Mouse (Mus musculus): ENCODE measurements around the gene 1700067K01Rik. TPM values are rescaled to one million over a fixed set of nuclear protein-coding genes. Genes with fewer than 3 reads are reported as not detected.
A peak's percentile ranks its signal among the peaks of the same experiment; 100 is the strongest.

The 1700067K01Rik gene
- polyA plus RNA-seq, 1 experiment from 2014 or later, result 1.2 TPM

DNA sequence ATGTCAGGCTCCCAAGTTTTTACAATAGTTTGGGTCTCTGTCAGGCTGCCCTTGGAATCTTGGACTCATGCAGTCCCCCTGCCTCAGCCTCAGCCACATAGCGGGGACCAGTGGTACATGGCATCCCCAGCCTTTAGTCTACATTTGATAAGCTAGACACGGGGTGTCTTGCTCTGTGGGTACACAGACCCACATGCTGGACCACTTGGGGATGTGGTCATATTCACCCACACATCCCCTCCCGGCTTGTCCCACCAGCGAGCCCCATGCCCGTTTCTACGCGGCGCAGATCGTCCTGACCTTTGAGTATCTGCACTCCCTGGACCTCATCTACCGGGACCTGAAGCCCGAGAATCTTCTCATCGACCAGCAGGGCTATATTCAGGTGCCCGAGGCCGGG is 11.1 kb upstream of the 1700067K01Rik start:
- Histone ChIP-seq H3K36me3 (ENCODE audit: poor library complexity, severe bottlenecking) (peaks cover 91% of the 10 kb centered on the region), H3K9me3 (replicated peaks) (no peaks in the 10 kb centered on the region), H3K27me3 (no peaks in the 10 kb centered on the region), H3K9ac (no peak overlapping the region), H3K4me3 (no peak overlapping the region), H3K4me1 (no peaks in the 10 kb centered on the region), H3K4me2 (no peak overlapping the region), H3K27ac (no peak overlapping the region)
- ATAC-seq, result no peak
- 92% methylated on average over 14 of the region's 14 CpGs for WGBS

DNA sequence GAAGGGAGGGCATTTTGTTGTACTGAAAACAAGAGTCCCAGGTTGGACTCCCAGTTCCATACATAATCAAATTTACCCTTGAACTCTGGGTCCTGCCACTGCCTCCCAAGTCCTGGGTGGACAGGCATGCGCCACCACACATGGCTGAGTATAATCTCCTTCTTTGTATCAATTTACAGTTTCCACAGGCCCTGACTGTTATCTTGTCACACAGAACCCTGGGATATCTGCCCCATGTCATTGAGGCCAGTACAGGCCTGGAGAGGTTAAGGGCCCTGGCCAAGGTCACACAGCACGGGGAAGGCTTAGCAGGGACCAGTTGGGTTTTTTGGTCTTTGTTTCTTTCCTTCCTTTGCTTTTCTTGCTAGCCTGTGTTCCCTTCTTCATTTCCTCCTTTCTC is 8.8 kb upstream of the 1700067K01Rik start:
- no peak overlapping the region for H3K9ac ChIP-seq
- no peaks in the 10 kb centered on the region for H3K9me3 ChIP-seq (replicated peaks)
- WGBS, result 89% methylated on average over 2 of the region's 2 CpGs
- ATAC-seq, result no peak
- H3K4me3 ChIP-seq, result no peak overlapping the region
- H3K27me3 ChIP-seq, result no peaks in the 10 kb centered on the region
- H3K4me2 ChIP-seq, result no peak overlapping the region
- H3K36me3 ChIP-seq (ENCODE audit: poor library complexity, severe bottlenecking), result peaks cover 70% of the 10 kb centered on the region
- 0 out of 2 replicates have a peak, but pooled peaks cover 4% of the 10 kb centered on the region for H3K4me1 ChIP-seq
- H3K27ac ChIP-seq, result no peak overlapping the region

DNA sequence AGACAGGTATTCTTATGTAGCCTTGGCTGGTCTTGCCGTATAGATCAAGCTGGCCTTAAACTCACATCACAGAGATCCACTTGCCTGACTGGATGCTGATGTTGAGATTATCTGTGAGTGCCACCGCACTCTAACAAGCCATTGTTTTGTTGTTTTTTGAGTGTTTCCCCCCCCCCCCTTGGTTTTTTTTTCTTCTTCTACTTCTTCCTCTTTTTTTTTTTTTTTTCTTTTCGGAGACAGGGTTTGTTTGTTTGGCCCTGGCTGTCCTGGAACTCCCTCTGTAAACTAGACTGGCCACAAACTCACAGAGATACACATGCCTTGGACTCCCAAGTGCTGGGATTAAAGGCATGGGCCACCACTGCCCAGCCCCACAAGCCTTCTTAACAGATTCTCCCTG is 7.3 kb upstream of the 1700067K01Rik start:
- Histone ChIP-seq H3K27ac (no peak overlapping the region), H3K9ac (no peak overlapping the region), H3K4me1 (peaks cover 8% of the 10 kb centered on the region), H3K27me3 (no peaks in the 10 kb centered on the region), H3K4me2 (no peak overlapping the region), H3K36me3 (ENCODE audit: poor library complexity, severe bottlenecking) (peaks cover 55% of the 10 kb centered on the region), H3K4me3 (no peak overlapping the region), H3K9me3 (replicated peaks) (no peaks in the 10 kb centered on the region)
- 91% methylated on average over 3 of the region's 3 CpGs for WGBS
- no peak for ATAC-seq

DNA sequence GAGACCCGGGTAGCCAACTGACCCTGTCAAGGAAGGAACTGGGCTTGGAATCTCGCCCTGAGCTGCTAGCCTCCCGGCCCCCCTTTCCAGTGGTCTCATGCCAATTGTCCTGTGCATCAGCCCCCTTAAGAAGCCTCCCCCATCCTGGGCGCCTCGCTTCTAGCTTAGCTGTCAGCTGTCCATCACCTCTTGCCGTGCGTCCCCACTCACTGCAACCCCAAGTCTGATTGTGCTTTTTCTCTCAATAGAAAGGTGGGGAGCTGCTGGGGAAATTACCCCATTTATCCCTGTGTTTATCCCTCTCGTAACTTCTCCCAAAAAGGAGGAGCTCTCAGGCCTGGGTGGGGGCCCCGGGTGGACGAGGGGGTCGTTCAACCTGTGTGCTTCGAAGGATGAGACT is 5.3 kb upstream of the 1700067K01Rik start:
- 9% methylated on average over 12 of the region's 12 CpGs for WGBS
- Histone ChIP-seq H3K36me3 (ENCODE audit: poor library complexity, severe bottlenecking) (peaks cover 50% of the 10 kb centered on the region), H3K27me3 (peaks cover 13% of the 10 kb centered on the region), H3K9me3 (replicated peaks) (no peaks in the 10 kb centered on the region), H3K9ac (no peak overlapping the region), H3K4me3 (peak overlapping the region; percentile 76; the same call in 1 of the 2 replicates), H3K4me1 (peaks cover 23% of the 10 kb centered on the region), H3K4me2 (peak overlapping the region; percentile 84), H3K27ac (no peak overlapping the region)
- ATAC-seq, result 0 out of 2 replicates have a peak, but pooled peaks have one; percentile 9

DNA sequence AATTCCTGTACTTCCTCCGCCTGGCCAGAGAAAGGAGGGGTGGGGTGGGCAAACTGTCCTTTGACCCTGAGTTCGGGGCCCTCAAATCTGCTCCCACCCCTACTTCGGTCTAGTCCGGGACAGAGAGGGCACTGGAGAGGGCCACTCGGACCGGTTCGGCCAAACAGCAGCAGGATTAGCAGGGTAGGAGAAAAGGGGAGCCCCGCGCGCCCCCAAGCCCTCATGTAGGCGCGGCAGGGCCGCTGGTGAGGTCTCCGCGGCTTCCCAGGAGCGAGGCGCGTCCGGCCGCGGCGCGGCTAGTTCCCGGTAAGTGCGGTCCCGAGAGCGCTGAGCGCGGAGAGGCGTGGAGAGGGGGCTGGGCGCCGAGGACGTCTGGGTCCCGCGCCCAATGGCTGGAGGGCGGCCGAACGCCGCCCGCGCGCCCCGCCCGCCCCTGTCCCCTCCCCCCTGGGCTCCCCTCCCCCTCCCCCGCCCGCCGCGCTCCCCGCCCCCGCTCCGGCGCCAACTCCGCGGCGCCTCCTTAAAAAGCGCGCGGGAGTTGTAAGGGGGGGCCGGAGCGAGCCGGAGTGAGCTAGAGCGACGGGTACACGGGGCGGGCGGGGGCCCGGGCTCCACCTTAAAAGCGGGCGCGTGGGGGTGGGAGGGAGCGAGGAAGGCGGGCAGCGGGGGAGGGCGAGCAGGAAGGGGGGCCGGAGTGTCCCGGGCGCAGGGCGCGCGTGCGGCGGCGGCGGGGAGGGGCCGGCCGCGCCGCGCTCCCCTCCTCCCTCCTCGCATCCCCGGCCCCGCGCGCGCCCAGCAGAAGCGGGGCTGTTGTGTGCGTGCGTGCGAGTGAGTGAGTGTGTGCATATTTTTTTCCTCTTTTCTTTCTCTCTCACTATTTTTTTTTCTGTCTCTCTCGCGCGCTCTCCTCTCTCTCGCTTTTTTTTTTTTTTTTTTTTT is 4.5 kb upstream of the 1700067K01Rik start:
- H3K4me1 ChIP-seq, result peaks cover 31% of the 10 kb centered on the region
- H3K4me2 ChIP-seq, result peak overlapping the region; percentile 84
- no peaks in the 10 kb centered on the region for H3K9me3 ChIP-seq (replicated peaks)
- ATAC-seq, result peak; percentile 73
- peak overlapping the region; percentile 76 for H3K4me3 ChIP-seq
- H3K36me3 ChIP-seq (ENCODE audit: poor library complexity, severe bottlenecking), result peaks cover 48% of the 10 kb centered on the region
- WGBS, result under 1% methylated on average over 66 of the region's 103 CpGs
- H3K9ac ChIP-seq, result peak overlapping the region; percentile 87
- H3K27me3 ChIP-seq, result peaks cover 22% of the 10 kb centered on the region
- peak overlapping the region; percentile 95 for H3K27ac ChIP-seq

DNA sequence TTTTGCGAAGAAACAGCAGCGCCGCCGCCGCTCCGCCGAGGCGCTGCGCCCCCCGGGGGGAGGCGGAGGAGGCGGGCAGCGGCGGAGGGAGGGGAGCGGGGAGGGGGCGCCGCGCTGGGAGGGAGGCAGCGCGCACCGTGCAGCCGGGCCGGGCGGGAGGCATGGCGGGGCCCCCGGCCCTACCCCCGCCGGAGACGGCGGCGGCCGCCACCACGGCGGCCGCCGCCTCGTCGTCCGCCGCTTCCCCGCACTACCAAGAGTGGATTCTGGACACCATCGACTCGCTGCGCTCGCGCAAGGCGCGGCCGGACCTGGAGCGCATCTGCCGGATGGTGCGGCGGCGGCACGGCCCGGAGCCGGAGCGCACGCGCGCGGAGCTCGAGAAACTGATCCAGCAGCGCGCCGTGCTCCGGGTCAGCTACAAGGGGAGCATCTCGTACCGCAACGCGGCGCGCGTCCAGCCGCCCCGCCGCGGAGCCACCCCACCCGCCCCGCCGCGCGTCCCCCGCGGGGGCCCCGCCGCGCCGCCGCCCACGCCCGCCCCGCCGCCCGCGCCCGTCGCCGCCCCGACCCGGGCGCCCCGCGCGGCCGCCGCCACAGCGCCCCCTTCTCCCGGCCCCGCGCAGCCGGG is 3.7 kb upstream of the 1700067K01Rik start, which contains the start of gene Samd1:
Gene Samd1 (plus strand): TSS at position 162 of the 631 bp plus-strand sequence.
- ATAC-seq, result peak; percentile 26; the same call in 1 of the 2 replicates
- 0% methylated on average over 47 of the region's 112 CpGs for WGBS

DNA sequence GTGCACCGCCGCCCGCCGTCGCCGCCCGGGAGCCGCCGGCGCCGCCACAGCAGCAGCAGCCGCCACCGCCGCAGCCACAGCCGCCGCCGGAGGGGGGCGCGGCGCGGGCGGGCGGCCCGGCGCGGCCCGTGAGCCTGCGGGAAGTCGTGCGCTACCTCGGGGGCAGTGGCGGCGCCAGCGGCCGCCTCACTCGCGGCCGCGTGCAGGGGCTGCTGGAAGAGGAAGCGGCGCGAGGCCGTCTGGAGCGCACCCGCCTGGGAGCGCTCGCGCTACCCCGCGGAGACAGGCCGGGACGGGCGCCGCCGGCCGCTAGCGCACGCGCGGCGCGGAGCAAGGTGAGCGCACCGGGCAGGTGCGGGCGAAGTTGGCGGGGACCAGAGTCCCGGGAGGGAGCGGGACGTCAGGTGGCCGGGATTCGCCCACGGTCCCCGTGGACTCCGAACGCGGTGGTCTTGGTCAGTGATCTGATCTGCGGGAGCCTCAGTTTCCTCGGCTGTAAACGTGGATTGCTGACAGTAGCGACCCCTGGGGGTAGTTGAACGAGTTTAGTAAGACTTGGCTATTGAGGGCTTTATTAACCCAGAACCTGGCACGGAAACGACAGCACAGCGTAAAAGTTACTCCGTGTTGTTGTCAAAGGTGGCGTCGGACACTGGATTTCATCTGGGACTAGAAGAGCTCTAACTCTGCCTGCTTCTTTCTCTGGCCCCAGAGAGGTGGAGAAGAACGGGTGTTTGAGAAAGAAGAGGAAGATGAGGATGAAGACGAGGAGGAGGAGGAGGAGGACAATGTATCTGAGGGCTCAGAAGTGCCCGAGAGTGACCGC is 2.9 kb upstream of the 1700067K01Rik start:
- WGBS, result under 1% methylated on average over 70 of the region's 92 CpGs
- Histone ChIP-seq H3K27me3 (peaks cover 32% of the 10 kb centered on the region), H3K9me3 (replicated peaks) (no peaks in the 10 kb centered on the region), H3K4me2 (peak overlapping the region; percentile 84), H3K27ac (peak overlapping the region; percentile 89), H3K4me1 (peaks cover 31% of the 10 kb centered on the region), H3K36me3 (ENCODE audit: poor library complexity, severe bottlenecking) (peaks cover 49% of the 10 kb centered on the region), H3K4me3 (peak overlapping the region; percentile 76), H3K9ac (peak overlapping the region; percentile 78)
- peak; percentile 22 for ATAC-seq

More for the DNA sequence above, 3.7 kb upstream of the 1700067K01Rik start, which contains the start of gene Samd1:
- no peaks in the 10 kb centered on the region for H3K9me3 ChIP-seq (replicated peaks)
- peaks cover 31% of the 10 kb centered on the region for H3K4me1 ChIP-seq
- H3K27me3 ChIP-seq, result peaks cover 28% of the 10 kb centered on the region
- H3K9ac ChIP-seq, result peak within 1 kb of the TSS; percentile 87
- H3K4me2 ChIP-seq, result peak within 1 kb of the TSS; percentile 84
- peak within 1 kb of the TSS; percentile 95 for H3K27ac ChIP-seq
- peaks cover 47% of the 10 kb centered on the region for H3K36me3 ChIP-seq (ENCODE audit: poor library complexity, severe bottlenecking)
- H3K4me3 ChIP-seq, result peak within 1 kb of the TSS; percentile 76

DNA sequence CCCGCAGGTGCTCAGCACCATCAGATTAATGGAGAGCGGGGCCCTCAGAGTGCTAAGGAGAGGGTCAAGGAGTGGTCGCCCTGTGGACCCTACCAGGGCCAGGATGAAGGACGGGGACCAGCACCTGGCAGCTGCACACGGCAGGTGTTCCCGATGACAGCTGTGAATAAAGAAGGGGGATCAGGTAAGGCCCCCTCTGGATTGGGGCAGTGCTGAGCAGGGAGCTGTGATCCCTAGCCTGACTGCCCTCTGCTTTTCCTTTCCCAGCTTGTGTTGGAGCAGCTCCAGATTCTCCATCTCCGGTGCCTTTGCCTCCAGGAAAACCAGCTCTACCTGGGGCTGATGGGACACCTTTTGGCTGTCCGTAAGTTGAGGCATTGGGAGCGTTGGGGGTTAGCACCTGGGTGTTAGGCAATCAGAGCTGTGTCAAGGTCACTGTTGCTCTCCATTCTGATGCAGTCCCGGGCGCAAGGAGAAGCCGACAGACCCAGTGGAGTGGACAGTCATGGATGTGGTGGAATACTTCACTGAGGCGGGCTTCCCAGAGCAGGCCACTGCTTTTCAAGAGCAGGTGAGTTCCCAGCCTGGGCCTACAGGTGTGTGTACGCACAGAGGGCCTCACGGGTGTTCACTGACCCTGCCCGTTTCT is 2.1 kb upstream of the 1700067K01Rik start:
- Histone ChIP-seq H3K9ac (peak overlapping the region; percentile 78), H3K36me3 (ENCODE audit: poor library complexity, severe bottlenecking) (peaks cover 42% of the 10 kb centered on the region), H3K27me3 (peaks cover 32% of the 10 kb centered on the region), H3K4me2 (peak overlapping the region; percentile 84), H3K4me1 (peaks cover 37% of the 10 kb centered on the region), H3K27ac (no peak overlapping the region; the same call in 1 of the 2 replicates), H3K4me3 (peak overlapping the region; percentile 76), H3K9me3 (replicated peaks) (no peaks in the 10 kb centered on the region)
- no peak for ATAC-seq
- 66% methylated on average over 16 of the region's 16 CpGs for WGBS

DNA sequence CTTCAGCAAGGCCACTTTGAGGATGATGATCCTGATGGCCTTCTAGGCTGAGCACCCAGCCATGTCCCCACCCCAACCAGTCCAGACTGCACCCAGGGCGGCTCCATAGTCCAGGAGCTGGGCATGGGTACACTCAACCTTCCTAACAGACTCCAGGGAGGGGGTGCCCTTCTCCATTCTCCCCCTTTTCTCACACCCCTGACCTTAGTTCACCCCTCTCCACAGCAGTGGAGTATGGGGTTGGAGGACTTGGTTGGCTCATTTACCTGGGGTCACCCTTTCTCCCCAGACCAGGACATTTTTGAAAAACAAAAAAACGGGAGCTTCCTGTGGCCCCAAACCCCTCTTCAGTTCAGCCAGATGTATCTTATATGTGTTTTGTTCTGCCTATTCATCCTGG is 1.5 kb upstream of the 1700067K01Rik start:
- Histone ChIP-seq H3K36me3 (ENCODE audit: poor library complexity, severe bottlenecking) (peaks cover 35% of the 10 kb centered on the region), H3K27ac (no peak overlapping the region), H3K4me3 (no peak overlapping the region; the same call in 1 of the 2 replicates), H3K9me3 (replicated peaks) (no peaks in the 10 kb centered on the region), H3K4me1 (peaks cover 40% of the 10 kb centered on the region), H3K9ac (peak overlapping the region; percentile 78; the same call in 1 of the 2 replicates), H3K27me3 (peaks cover 32% of the 10 kb centered on the region), H3K4me2 (no peak overlapping the region)
- 86% methylated on average over 2 of the region's 2 CpGs for WGBS
- no peak for ATAC-seq

DNA sequence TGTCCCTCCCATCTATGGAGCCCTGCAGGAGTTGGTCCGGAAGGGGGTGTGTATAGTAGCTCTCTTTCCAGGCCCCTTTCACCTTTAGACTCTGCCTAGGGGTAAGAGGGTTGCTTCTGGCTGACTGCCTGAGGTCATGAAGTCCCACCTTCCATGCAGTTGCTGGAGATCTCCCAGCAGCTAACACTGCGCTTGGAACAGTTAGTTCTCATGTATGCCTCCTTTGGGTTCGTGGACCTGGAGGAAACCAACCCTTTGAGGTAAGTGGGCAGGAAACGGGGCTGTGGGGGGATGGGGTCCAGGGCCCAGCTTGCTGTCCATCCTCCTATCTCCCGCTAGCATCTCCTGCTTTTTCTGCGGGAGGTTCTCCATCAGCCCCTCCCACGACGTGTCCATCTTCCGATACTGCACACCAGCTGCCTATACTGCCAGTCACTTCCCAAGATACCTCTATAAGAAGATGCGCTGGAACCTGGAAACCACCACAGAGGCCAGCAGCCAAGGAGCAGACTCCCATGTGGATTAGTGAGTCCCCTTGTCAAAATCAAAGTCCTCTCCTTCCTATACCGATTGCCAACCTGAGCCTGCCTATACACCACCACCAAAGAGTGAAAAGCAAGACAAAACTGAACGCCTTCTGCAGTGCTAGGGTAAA is 1.8 kb downstream of the 1700067K01Rik start:
- 58% methylated on average over 12 of the region's 12 CpGs for WGBS
- peaks cover 33% of the 10 kb centered on the region for H3K36me3 ChIP-seq (ENCODE audit: poor library complexity, severe bottlenecking)
- 0 out of 2 replicates have a peak overlapping the region, but pooled peaks have one; percentile 21 for H3K4me2 ChIP-seq

More for the DNA sequence above, 1.8 kb downstream of the 1700067K01Rik start:
- peaks cover 32% of the 10 kb centered on the region for H3K27me3 ChIP-seq
- peaks cover 39% of the 10 kb centered on the region for H3K4me1 ChIP-seq
- no peak overlapping the region for H3K27ac ChIP-seq
- H3K9ac ChIP-seq, result no peak overlapping the region
- no peak overlapping the region for H3K4me3 ChIP-seq
- H3K9me3 ChIP-seq (replicated peaks), result no peaks in the 10 kb centered on the region
- no peak for ATAC-seq
